Mouse (Mus musculus) ES-CJ7 (cell line): ENCODE measurements around the gene BC049730.
"Not testable (repeated sequence)": the region's sequence is repeated elsewhere in the genome, so short reads cannot be mapped to it uniquely, and the experiment has no call there.

ENCODE experiments used
- DNase-seq: peaks from one replicate; pipeline ENCODE4 v3.0.0; 2011; ENCODE audit warnings: low read depth, low spot score

BC049730 gene

GRCm38 (mm10) chr7:24708832-24709292 is at the start of gene BC049730:
Gene BC049730 (plus strand): TSS chr7:24709242.
- no peak for DNase-seq

GRCm38 (mm10) chr7:24659737-24660357 is 49.2 kb upstream of the BC049730 start:
- no peak for DNase-seq

- no peak for DNase-seq
Measured at GRCm38 (mm10) chr7:24661118-24661904, 47.7 kb upstream of the BC049730 start.

- DNase-seq: peak; percentile 82
Measured at GRCm38 (mm10) chr7:24662575-24662974, 46.5 kb upstream of the BC049730 start.

- DNase-seq: peak; percentile 52
Measured at GRCm38 (mm10) chr7:24664301-24664700, 44.7 kb upstream of the BC049730 start.

- no peak for DNase-seq
Measured at GRCm38 (mm10) chr7:24664959-24665358, 44.1 kb upstream of the BC049730 start.

- DNase-seq: peak; percentile 53
Measured at GRCm38 (mm10) chr7:24671944-24672439, 37.0 kb upstream of the BC049730 start.

GRCm38 (mm10) chr7:24676575-24676974 is 32.5 kb upstream of the BC049730 start, which contains the start of gene Tex101:
Gene Tex101 (minus strand): TSS chr7:24676675.
- DNase-seq: no peak

GRCm38 (mm10) chr7:24684121-24684520 is 24.9 kb upstream of the BC049730 start:
- DNase-seq: not testable (repeated sequence)

- DNase-seq: not testable (repeated sequence)
Measured at GRCm38 (mm10) chr7:24687519-24687918, 21.5 kb upstream of the BC049730 start.

- DNase-seq: not testable (repeated sequence)
Measured at GRCm38 (mm10) chr7:24692693-24693092, 16.3 kb upstream of the BC049730 start.

GRCm38 (mm10) chr7:24697891-24698290 is 11.2 kb upstream of the BC049730 start:
- DNase-seq: peak; percentile 50

GRCm38 (mm10) chr7:24702841-24703240 is 6.2 kb upstream of the BC049730 start:
- DNase-seq: not testable (repeated sequence)

GRCm38 (mm10) chr7:24715039-24715438 is 6.0 kb downstream of the BC049730 start:
- DNase-seq: no peak

GRCm38 (mm10) chr7:24726808-24727207 is 17.8 kb downstream of the BC049730 start, which contains the start of gene Gm4763:
Gene Gm4763 (minus strand): TSS chr7:24726908.
- DNase-seq: not testable (repeated sequence)

- no peak for DNase-seq
Measured at GRCm38 (mm10) chr7:24735970-24736670, 27.1 kb downstream of the BC049730 start.

GRCm38 (mm10) chr7:24750695-24751094 is 41.7 kb downstream of the BC049730 start:
- DNase-seq: no peak

GRCm38 (mm10) chr7:24751610-24752009 is 42.6 kb downstream of the BC049730 start:
- no peak for DNase-seq

GRCm38 (mm10) chr7:24753476-24753875 is 44.4 kb downstream of the BC049730 start:
- DNase-seq: no peak

- DNase-seq: no peak
Measured at GRCm38 (mm10) chr7:24758520-24758919, 49.5 kb downstream of the BC049730 start.

GRCm38 (mm10) chr7:24760211-24760610 is 51.2 kb downstream of the BC049730 start, which contains the start of gene Cd177:
Gene Cd177 (minus strand): TSS chr7:24760311.
- DNase-seq: no peak

- no peak for DNase-seq
Measured at GRCm38 (mm10) chr7:24761161-24761560, 52.1 kb downstream of the BC049730 start.
